Mouse (Mus musculus) megakaryocyte progenitor cell, adult 5-6 weeks (primary cell): ENCODE data around the gene Il6ra. TPM values are rescaled to one million over a fixed set of nuclear protein-coding genes. Genes with fewer than 3 reads are reported as not detected.

Experiments used
- total RNA-seq, 2 experiments: library from RNA; stranded (forward) in 1 of 2; stranded (reverse) in 1 of 2; fragments of 157-497, 149-512 nt in 1 of 2; fragments of 200-1000 nt in 1 of 2; gene quantifications; 2 replicates each; pipeline versions ENCODE4 v1.2.3 to v1.2.4; 2015 to 2017

Il6ra gene
- total RNA-seq, 2 experiments from 2014 or later: 15.5 to 39.5 TPM

Other genes with a start within 250 kb of the Il6ra start
- gene Adar, start 198.2 kb downstream of the Il6ra start, total RNA-seq (2015): 20.4 and 23.7 TPM in 2 replicates
- 23.2 and 29.9 TPM in 2 replicates for gene Adar, start 198.2 kb downstream of the Il6ra start, total RNA-seq (2017)
- gene Chrnb2, start 148.6 kb downstream of the Il6ra start, total RNA-seq (2015): 0.22 and 0.71 TPM in 2 replicates
- 0.30 and 0.37 TPM in 2 replicates for gene Chrnb2, start 148.6 kb downstream of the Il6ra start, total RNA-seq (2017)
- gene Ube2q1, start 139.6 kb downstream of the Il6ra start, total RNA-seq (2015): 92.5 and 110 TPM in 2 replicates
- 98.1 and 128 TPM in 2 replicates for gene Ube2q1, start 139.6 kb downstream of the Il6ra start, total RNA-seq (2017)
- gene She, start 81.8 kb downstream of the Il6ra start, total RNA-seq (2015): 0.12 TPM in 1 of 2 replicates, not detected in the other
- gene She, start 81.8 kb downstream of the Il6ra start, total RNA-seq (2017): not detected in 2 replicates
- 7.3 and 8.6 TPM in 2 replicates for gene Atp8b2, start 50.3 kb upstream of the Il6ra start, total RNA-seq (2015)
- gene Atp8b2, start 50.3 kb upstream of the Il6ra start, total RNA-seq (2017): 25.7 and 28.5 TPM in 2 replicates
- 145 and 177 TPM in 2 replicates for gene Hax1, start 85.6 kb upstream of the Il6ra start, total RNA-seq (2015)
- gene Hax1, start 85.6 kb upstream of the Il6ra start, total RNA-seq (2017): 81.7 and 92.1 TPM in 2 replicates
- gene 4933434E20Rik, start 138.4 kb upstream of the Il6ra start, total RNA-seq (2015): 54.6 and 65.9 TPM in 2 replicates
- gene 4933434E20Rik, start 138.4 kb upstream of the Il6ra start, total RNA-seq (2017): 36.0 and 42.3 TPM in 2 replicates
- gene Ubap2l, start 139.4 kb upstream of the Il6ra start, total RNA-seq (2015): 187 and 189 TPM in 2 replicates
- gene Ubap2l, start 139.4 kb upstream of the Il6ra start, total RNA-seq (2017): 94.2 and 145 TPM in 2 replicates
- 515 and 516 TPM in 2 replicates for gene Tpm3, start 159.5 kb upstream of the Il6ra start, total RNA-seq (2015)
- gene Tpm3, start 159.5 kb upstream of the Il6ra start, total RNA-seq (2017): 880 and 886 TPM in 2 replicates
- 0.90 and 0.99 TPM in 2 replicates for gene Nup210l, start 190.9 kb upstream of the Il6ra start, total RNA-seq (2015)
- 0.47 and 0.71 TPM in 2 replicates for gene Nup210l, start 190.9 kb upstream of the Il6ra start, total RNA-seq (2017)